Mouse (Mus musculus) MEL (cell line): ENCODE measurements around the gene Noxa1. TPM values are rescaled to one million over a fixed set of nuclear protein-coding genes. Genes with fewer than 3 reads are reported as not detected.
A peak's percentile ranks its signal among the peaks of the same experiment; 100 is the strongest.

Experiments
- DNase-seq: peaks from one replicate; pipeline ENCODE4 v3.0.0; 2011; ENCODE audit warnings: low read depth, low spot score
- H3K27ac ChIP-seq: 2 replicates; pipeline ENCODE4 v1.5.1; 2012; ENCODE audit warnings: low read depth, mild to moderate bottlenecking, control low read depth, low read length, moderate library complexity; ENCODE audit not compliant: control insufficient read depth
- H3K27me3 ChIP-seq, 2 experiments: fragments of 150-350 bp in 1 of 2; sonication (generic) in 1 of 2; 2 replicates each; pipeline ENCODE4 v1.6.1; 2012; ENCODE audit warnings: low read length in 2 of 2, mild to moderate bottlenecking in 2 of 2, improper control_type of control experiment in 1 of 2, moderate library complexity in 1 of 2; ENCODE audit not compliant: insufficient read depth in 2 of 2, control insufficient read depth in 1 of 2
- H3K36me3 ChIP-seq, 2 experiments: 2 replicates each; pipeline ENCODE4 v1.6.1; 2012 to 2014; ENCODE audit warnings: low read length in 2 of 2, improper control_type of control experiment in 1 of 2, inconsistent platforms in 1 of 2, mild to moderate bottlenecking in 1 of 2; ENCODE audit not compliant: insufficient read depth in 2 of 2, control insufficient read depth in 1 of 2
- H3K4me1 ChIP-seq, 2 experiments: fragments of 150-350 bp in 1 of 2; sonication (generic) in 1 of 2; 2 replicates each; pipeline ENCODE4 v1.6.1; 2012; ENCODE audit warnings: low read length in 2 of 2, improper control_type of control experiment in 1 of 2, mild to moderate bottlenecking in 1 of 2; ENCODE audit not compliant: insufficient read depth in 2 of 2, control insufficient read depth in 1 of 2
- H3K4me3 ChIP-seq, 2 experiments: fragments of 150-350 bp in 1 of 2; sonication (generic) in 1 of 2; 2 replicates each; pipeline ENCODE4 v1.5.1; 2012; ENCODE audit warnings: low read depth in 2 of 2, low read length in 2 of 2, mild to moderate bottlenecking in 2 of 2, moderate library complexity in 2 of 2, control low read depth in 1 of 2, improper control_type of control experiment in 1 of 2; ENCODE audit not compliant: control insufficient read depth in 1 of 2, insufficient read depth in 1 of 2
- H3K79me2 ChIP-seq: 2 replicates; pipeline ENCODE4 v1.6.1; 2012; ENCODE audit warnings: mild to moderate bottlenecking, low read length, moderate library complexity; ENCODE audit not compliant: control insufficient read depth, poor library complexity, insufficient read depth
- H3K9ac ChIP-seq: 2 replicates; pipeline ENCODE4 v1.6.1; 2012; ENCODE audit warnings: low read depth, mild to moderate bottlenecking, control low read depth, low read length, moderate library complexity; ENCODE audit not compliant: control insufficient read depth, poor library complexity, severe bottlenecking
- H3K9me3 ChIP-seq: fragments of 150-350 bp; sonication (generic); replicated peaks from 2 replicates; pipeline ENCODE4 v1.6.1; 2012; ENCODE audit warnings: mild to moderate bottlenecking, low read length, improper control_type of control experiment, moderate library complexity; ENCODE audit not compliant: insufficient read depth
- CHD2 ChIP-seq: IDR thresholded peaks from 2 replicates; pipeline ENCODE4 v1.6.1; 2011; ENCODE audit warnings: low read length, improper control_type of control experiment
- ELF1 ChIP-seq: IDR thresholded peaks from 2 replicates; pipeline ENCODE4 v1.6.1; 2014; ENCODE audit warnings: low read depth, mild to moderate bottlenecking, inconsistent platforms, low read length, improper control_type of control experiment, moderate library complexity
- ETS1 ChIP-seq: IDR thresholded peaks from 2 replicates; pipeline ENCODE4 v1.6.1; 2012; ENCODE audit warnings: low read depth, mild to moderate bottlenecking, inconsistent platforms, low read length, improper control_type of control experiment, moderate library complexity
- GABPA ChIP-seq: IDR thresholded peaks from 2 replicates; pipeline ENCODE4 v1.6.1; 2012; ENCODE audit warnings: low read depth, mild to moderate bottlenecking, inconsistent platforms, low read length, improper control_type of control experiment, moderate library complexity
- GATA1 ChIP-seq: IDR thresholded peaks from 2 replicates; pipeline ENCODE4 v1.6.1; 2011; ENCODE audit warnings: low read depth, low read length, improper control_type of control experiment
- HCFC1 ChIP-seq: IDR thresholded peaks from 2 replicates; pipeline ENCODE4 v1.6.1; 2012; ENCODE audit warnings: low read depth, mild to moderate bottlenecking, inconsistent platforms, low read length, improper control_type of control experiment, moderate library complexity
- KAT2A ChIP-seq: conservative IDR thresholded peaks from 2 replicates; pipeline ENCODE4 v1.6.1; 2012; ENCODE audit warnings: low read depth, low read length, improper control_type of control experiment, inconsistent platforms
- MAFK ChIP-seq: IDR thresholded peaks from 2 replicates; pipeline ENCODE4 v1.6.1; 2011; ENCODE audit warnings: low read depth, mild to moderate bottlenecking, low read length, improper control_type of control experiment, borderline replicate concordance
- MAX ChIP-seq: IDR thresholded peaks from 2 replicates; pipeline ENCODE4 v1.6.1; 2011; ENCODE audit warnings: low read length, improper control_type of control experiment
- MAZ ChIP-seq: IDR thresholded peaks from 2 replicates; pipeline ENCODE4 v1.6.1; 2012; ENCODE audit warnings: low read depth, mild to moderate bottlenecking, inconsistent platforms, low read length, improper control_type of control experiment
- MXI1 ChIP-seq: IDR thresholded peaks from 2 replicates; pipeline ENCODE4 v1.6.1; 2011; ENCODE audit warnings: mild to moderate bottlenecking, low read depth, low read length, improper control_type of control experiment
- MYB ChIP-seq: IDR thresholded peaks from 2 replicates; pipeline ENCODE4 v1.6.1; 2011; ENCODE audit warnings: mild to moderate bottlenecking, low read depth, low read length, improper control_type of control experiment
- MYC ChIP-seq: IDR thresholded peaks from 2 replicates; pipeline ENCODE4 v1.6.1; 2011; ENCODE audit warnings: low read depth, mild to moderate bottlenecking, low read length, improper control_type of control experiment, moderate library complexity
- NELFE ChIP-seq: IDR thresholded peaks from 2 replicates; pipeline ENCODE4 v1.6.1; 2011; ENCODE audit warnings: low read depth, low read length, improper control_type of control experiment
- NRF1 ChIP-seq: IDR thresholded peaks from 2 replicates; pipeline ENCODE4 v1.6.1; 2014; ENCODE audit warnings: low read depth, mild to moderate bottlenecking, inconsistent platforms, low read length, improper control_type of control experiment, moderate library complexity; ENCODE audit not compliant: poor library complexity, insufficient read depth, severe bottlenecking
- POLR2A ChIP-seq, 2 experiments: IDR thresholded peaks; 2 replicates each; pipeline ENCODE4 v1.6.1; 2011 to 2012; ENCODE audit warnings: low read length in 2 of 2, mild to moderate bottlenecking in 2 of 2, control low read depth in 1 of 2, improper control_type of control experiment in 1 of 2, low read depth in 1 of 2, moderate library complexity in 1 of 2; ENCODE audit not compliant: control insufficient read depth in 1 of 2, insufficient read depth in 1 of 2, poor library complexity in 1 of 2
- POLR2AphosphoS2 ChIP-seq: IDR thresholded peaks from 2 replicates; pipeline ENCODE4 v1.6.1; 2011; ENCODE audit warnings: low read length, improper control_type of control experiment
- RCOR1 ChIP-seq: IDR thresholded peaks from 2 replicates; pipeline ENCODE4 v1.6.1; 2012; ENCODE audit warnings: low read depth, mild to moderate bottlenecking, inconsistent platforms, low read length, improper control_type of control experiment
- SIN3A ChIP-seq: IDR thresholded peaks from 2 replicates; pipeline ENCODE4 v1.6.1; 2012; ENCODE audit warnings: low read length, improper control_type of control experiment, inconsistent platforms
- SMC3 ChIP-seq: IDR thresholded peaks from 2 replicates; pipeline ENCODE4 v1.6.1; 2011; ENCODE audit warnings: low read depth, low read length, improper control_type of control experiment
- TAL1 ChIP-seq: IDR thresholded peaks from 2 replicates; pipeline ENCODE4 v1.6.1; 2012; ENCODE audit warnings: mild to moderate bottlenecking, inconsistent platforms, low read length, moderate library complexity, mixed read lengths
- TCF12 ChIP-seq: IDR thresholded peaks from 2 replicates; pipeline ENCODE4 v1.6.1; 2014; ENCODE audit warnings: low read depth, mild to moderate bottlenecking, inconsistent platforms, low read length, improper control_type of control experiment, moderate library complexity
- USF2 ChIP-seq, 2 experiments: IDR thresholded peaks; 2 replicates each; pipeline ENCODE4 v1.6.1; 2011 to 2012; ENCODE audit warnings: improper control_type of control experiment in 2 of 2, low read length in 2 of 2, borderline replicate concordance in 1 of 2, inconsistent platforms in 1 of 2, low read depth in 1 of 2, mild to moderate bottlenecking in 1 of 2; ENCODE audit not compliant: insufficient read depth in 1 of 2
- ZC3H11A ChIP-seq: IDR thresholded peaks from 2 replicates; pipeline ENCODE4 v1.6.1; 2012; ENCODE audit warnings: low read depth, mild to moderate bottlenecking, inconsistent platforms, low read length, improper control_type of control experiment
- ZKSCAN1 ChIP-seq: IDR thresholded peaks from 2 replicates; pipeline ENCODE4 v1.6.1; 2012; ENCODE audit warnings: low read depth, mild to moderate bottlenecking, inconsistent platforms, low read length, improper control_type of control experiment, moderate library complexity
- ZMIZ1 ChIP-seq: IDR thresholded peaks from 2 replicates; pipeline ENCODE4 v1.6.1; 2012; ENCODE audit warnings: low read depth, mild to moderate bottlenecking, inconsistent platforms, low read length, improper control_type of control experiment, moderate library complexity
- ZNF384 ChIP-seq: IDR thresholded peaks from 2 replicates; pipeline ENCODE4 v1.6.1; 2012; ENCODE audit warnings: low read depth, mild to moderate bottlenecking, inconsistent platforms, low read length, improper control_type of control experiment
- polyA plus RNA-seq, 2 experiments: library from polyadenylated mRNA; stranded (reverse) in 1 of 2; unstranded in 1 of 2; fragments of >175 nt in 1 of 2; fragments of >200 nt in 1 of 2; gene quantifications; 2 replicates each; pipeline versions ENCODE4 v1.2.1 to v1.2.4; 2012; ENCODE audit warnings: low replicate concordance in 2 of 2, low read depth in 1 of 2; ENCODE audit not compliant: insufficient read length in 2 of 2, insufficient read depth in 1 of 2, missing spikeins in 1 of 2
- total RNA-seq: library from RNA; depleted of rRNA; stranded (reverse); fragments of 300-350 nt; gene quantifications from 2 replicates; pipeline ENCODE4 v1.2.3, GENCODE M21; 2012

Noxa1 gene
- total and polyA plus RNA-seq, 3 experiments = 0.08 to 0.10 TPM; not detected in 1

GRCm38 (mm10) chr2:25078967-25079366, 16.0 kb downstream of the Noxa1 start:
- Histone ChIP-seq H3K27me3 (peaks cover 2 to 4% of the 10 kb centered on the region in 2 experiments; a peak in 2 of 4 replicates), H3K27ac (no peak overlapping the region), H3K79me2 (no peaks in the 10 kb centered on the region), H3K36me3 (peaks cover 0 to 2% of the 10 kb centered on the region in 2 experiments; a peak in 1 of 4 replicates), H3K4me1 (peaks cover 0 to 11% of the 10 kb centered on the region in 2 experiments; a peak in 1 of 4 replicates), H3K9me3 (no peaks in the 10 kb centered on the region), H3K9ac (no peak overlapping the region), H3K4me3 (no peak overlapping the region)
- DNase-seq = no peak
- TF ChIP-seq MXI1 = no peak
- no peak for TF ChIP-seq SIN3A
- no peak for TF ChIP-seq ETS1
- no peak for TF ChIP-seq NRF1
- TF ChIP-seq MAX = no peak
- no peak for TF ChIP-seq ZC3H11A
- TF ChIP-seq NELFE = no peak
- TF ChIP-seq TAL1 = no peak
- TF ChIP-seq ZMIZ1 = no peak
- no peak for TF ChIP-seq ELF1
- no peak for TF ChIP-seq POLR2AphosphoS2
- no peak for TF ChIP-seq RCOR1
- TF ChIP-seq MYB = no peak
- TF ChIP-seq GATA1 = no peak
- no peak for TF ChIP-seq HCFC1

GRCm38 (mm10) chr2:25075506-25075905, 19.4 kb downstream of the Noxa1 start:
- Histone ChIP-seq H3K27ac (no peak overlapping the region), H3K79me2 (no peaks in the 10 kb centered on the region), H3K36me3 (peaks cover 0 to 2% of the 10 kb centered on the region in 2 experiments; a peak in 1 of 4 replicates), H3K9ac (no peak overlapping the region)
- TF ChIP-seq MYC (no peak), MXI1 (no peak), TCF12 (no peak), ETS1 (no peak), SMC3 (no peak), CHD2 (no peak), GATA1 (no peak), ZC3H11A (no peak), GABPA (no peak), MAFK (no peak), POLR2A (IDR thresholded peaks at IDR 0.05; ENCODE audit: control insufficient read depth in 1 of 2, insufficient read depth in 1 of 2, low read depth in 1 of 2, low read length in 2 of 2, poor library complexity in 1 of 2) (no peak), MAX (no peak), ZNF384 (no peak), ZKSCAN1 (no peak), MAZ (no peak), USF2 (IDR thresholded peaks at IDR 0.05; ENCODE audit: borderline replicate concordance in 1 of 2, insufficient read depth in 1 of 2, low read depth in 1 of 2, low read length in 2 of 2) (no peak), KAT2A (no peak), MYB (no peak), ELF1 (no peak)
- TF ChIP-seq, all 39 proteins: peak for 0
- peak; percentile 34 for DNase-seq
- peaks cover 0 to 11% of the 10 kb centered on the region in 2 experiments; a peak in 1 of 4 replicates for H3K4me1 ChIP-seq
- H3K9me3 ChIP-seq = no peaks in the 10 kb centered on the region
- no peak overlapping the region for H3K4me3 ChIP-seq
- peaks cover 0 to 2% of the 10 kb centered on the region in 2 experiments; a peak in 1 of 4 replicates for H3K27me3 ChIP-seq
